Mouse (Mus musculus) CD4-positive, CD25-positive, alpha-beta regulatory T cell, adult 2 months (primary cell): Measurements from ENCODE around the gene Adgrb3.
"Not testable (repeated sequence)": the region's sequence is repeated elsewhere in the genome, so short reads cannot be mapped to it uniquely, and the experiment has no call there.

Experiments
- DNase-seq: peaks from one replicate; pipeline ENCODE4 v3.0.0-alpha.2; 2012; ENCODE audit warnings: low read depth, low spot score

Gene Adgrb3

DNA sequence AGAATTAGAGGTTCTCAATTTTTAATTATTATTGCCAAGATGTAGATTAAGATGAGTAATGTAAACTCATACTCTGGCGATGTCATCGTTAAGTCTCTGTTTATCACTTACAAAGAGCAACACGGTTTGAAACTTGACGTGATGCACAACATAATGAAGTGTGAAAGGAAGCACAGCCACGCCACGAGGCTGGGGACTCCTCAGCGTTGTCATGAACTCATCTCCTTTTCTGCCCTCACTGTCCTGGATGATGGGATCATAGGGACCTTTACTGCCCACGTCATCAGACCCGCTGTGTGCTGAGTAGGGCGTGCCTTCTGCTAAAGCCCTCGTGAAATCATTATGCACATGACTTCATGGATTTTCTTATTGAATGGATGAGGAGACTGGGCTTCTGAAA lies 714.0 kb downstream of the Adgrb3 start:
- DNase-seq: no peak

DNA sequence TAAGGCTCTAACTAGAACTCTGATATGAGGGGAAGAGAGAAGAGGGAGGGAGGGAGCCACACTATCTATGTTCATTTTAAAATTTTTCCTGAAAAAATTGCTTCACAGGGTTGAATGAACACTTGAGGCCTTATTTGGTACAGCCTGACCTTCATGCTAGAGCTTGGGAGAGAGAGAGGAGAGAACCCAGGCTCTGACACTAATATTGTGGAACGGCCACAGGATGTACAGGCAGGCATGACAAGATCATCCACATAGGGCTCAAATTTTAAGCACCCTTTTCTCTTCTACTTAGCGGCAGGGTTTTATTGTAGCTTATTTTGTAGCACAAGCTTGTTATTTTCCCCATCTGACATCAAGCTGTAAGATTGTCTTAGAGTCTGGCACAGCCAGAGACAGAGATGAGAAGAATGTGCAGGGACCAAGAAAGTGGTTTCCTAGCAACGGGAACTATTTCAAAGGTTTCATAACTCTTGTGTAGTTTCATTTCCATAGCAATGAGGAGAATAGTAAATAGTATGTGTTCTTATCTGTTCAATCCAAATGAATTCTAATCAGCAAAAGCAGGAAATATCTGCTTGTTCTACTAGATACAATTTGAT lies 721.9 kb downstream of the Adgrb3 start:
- no peak for DNase-seq

DNA sequence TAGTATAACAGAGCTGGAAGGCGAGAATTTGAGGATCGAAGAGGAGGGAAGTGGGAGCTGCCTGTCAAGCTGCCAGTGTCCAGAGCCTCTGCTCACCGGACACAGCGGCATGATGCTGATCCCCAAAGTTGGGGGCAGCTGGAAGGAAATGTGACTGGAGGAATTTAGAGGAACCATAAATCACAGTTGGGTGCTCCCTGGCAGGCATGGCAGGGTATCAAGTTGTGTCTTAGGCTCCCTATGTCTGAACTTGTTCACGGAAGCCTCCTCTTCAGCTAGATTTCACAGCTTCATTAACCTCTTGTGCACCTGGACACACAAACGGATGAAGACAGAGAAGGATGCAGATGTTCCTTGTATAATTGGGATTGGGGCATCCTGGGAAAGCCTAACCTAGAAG lies 722.8 kb downstream of the Adgrb3 start:
- no peak for DNase-seq

DNA sequence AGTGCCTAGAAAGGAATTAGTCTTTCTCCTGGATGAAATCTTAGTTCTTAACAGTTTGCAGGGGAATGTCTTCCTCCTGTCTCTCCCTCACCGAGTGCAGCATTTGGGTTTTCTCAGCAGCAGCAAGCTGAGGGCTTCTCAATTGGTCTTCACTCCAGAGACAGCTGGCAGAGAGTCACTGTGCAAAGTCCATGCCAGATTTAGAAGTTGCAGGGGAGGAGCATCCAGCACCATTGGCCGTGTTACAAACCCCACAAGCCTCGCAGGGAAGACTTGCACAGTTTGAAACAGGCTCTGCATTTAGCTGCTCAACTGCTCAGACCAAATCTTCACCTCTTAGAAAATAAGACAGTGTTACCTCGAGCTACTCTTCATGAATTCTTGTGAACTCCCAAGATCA lies 724.1 kb downstream of the Adgrb3 start:
- DNase-seq: no peak

DNA sequence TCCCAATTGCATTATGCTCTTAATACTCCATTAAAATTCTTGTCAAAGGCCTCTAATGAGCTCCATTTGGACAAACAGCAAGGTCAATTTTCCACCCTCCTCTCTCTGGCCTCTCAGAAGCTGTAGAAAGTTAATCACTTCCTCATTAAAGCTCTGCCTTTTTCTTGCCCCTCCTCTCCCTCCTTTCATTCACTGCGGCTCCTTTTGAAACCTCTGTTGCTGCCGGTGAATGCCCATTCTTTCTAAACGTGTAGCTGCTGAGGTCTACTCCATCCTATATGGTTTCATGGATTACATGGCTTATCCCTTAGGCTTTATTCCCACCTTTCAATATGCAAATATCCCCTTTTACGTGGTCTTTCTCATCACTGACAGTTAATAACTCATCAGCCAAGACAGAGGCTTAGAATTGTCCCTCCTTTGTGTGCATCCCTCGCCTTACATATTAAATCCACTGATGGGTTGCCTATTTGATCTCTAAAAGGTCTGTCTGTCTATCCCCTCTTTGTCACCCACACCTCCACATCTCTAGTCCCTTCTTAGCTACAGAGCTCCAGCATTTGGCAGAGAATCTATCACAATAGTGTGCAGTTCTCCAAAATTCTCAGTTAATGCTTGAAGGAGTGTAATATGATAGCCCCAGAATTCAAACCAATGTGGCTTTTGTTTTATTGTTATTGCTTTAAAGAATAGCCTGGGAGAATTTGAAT lies 741.3 kb downstream of the Adgrb3 start:
- no peak for DNase-seq

DNA sequence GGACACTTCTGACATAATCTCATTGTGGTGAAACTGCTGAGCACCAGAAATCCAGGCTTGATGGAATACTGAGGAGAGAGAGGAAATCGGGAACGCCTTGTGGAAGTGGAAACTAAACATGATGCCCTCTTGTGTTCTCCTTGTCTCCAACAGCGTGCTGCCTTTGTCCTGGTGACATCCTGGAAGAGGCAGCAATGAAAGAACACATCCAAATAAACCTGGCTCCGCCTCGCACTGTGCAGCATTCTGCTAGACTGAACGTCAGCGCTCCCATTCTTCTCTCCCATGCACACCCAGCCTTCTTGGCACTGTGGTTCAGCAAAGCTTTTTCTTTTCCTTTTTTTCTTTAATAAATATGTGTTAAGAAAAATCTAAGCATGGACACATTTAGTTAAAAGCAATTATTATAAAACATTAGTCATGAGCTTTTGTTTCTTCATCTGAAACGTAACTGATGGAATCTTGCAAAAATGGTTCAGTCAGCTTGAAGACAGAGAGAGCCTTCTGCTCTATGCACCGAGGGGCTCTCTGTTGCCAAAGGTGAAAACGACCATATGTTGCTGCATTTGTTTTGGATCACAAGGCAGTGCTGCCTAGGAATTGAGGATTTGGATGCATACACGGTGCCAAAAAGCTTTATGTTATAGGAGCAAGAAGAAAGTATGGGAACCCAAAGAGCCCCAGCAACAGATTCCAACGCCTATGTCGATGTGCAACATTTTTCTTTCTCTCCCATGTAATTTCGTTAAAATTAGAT lies 743.7 kb downstream of the Adgrb3 start:
- no peak for DNase-seq

DNA sequence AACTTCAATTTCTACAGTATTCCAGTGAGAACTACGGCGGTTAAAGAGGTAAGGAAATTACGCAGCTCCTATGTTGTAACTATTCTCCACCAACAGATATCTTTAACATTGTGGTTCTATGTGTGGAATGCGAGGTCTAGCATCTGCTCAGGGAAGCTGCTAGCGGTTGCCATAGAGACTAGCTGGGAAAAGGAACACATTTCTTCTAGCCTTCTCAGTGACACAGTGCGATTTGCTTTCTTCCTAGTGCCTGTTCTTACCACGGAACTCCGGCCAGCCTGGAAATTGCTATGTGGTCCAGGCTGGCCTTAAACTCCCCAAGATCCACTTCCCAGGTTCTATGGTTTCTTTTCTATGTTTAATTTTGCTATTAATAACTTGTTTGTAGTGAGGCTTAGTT lies 747.1 kb downstream of the Adgrb3 start:
- no peak for DNase-seq

DNA sequence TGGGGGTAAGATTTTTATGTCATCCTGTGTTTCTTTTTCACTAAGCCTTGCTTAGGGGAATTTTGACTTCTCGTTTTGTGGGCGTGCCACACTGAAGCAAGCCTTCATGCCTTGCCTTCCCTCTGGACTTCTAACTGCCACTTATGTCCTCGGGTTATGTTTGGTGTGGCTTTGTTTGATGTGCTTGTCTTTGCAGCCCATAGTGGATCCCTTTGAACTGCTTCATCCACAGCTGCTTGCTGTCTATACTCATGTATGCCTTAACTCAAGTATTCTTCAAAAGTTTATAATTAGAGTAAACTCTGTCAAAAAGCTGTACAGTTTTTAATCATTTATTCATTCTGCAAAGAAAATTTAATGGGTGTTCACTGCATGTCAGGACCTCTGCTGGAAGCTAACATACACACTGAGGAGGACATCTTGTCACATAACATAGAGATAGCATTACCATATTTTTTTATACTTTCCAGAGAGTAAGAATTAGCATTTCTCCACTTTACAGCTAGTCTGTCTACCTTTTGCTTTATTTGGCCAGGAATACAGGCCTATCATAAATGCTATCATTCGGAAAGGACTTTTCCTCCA lies 748.1 kb downstream of the Adgrb3 start:
- no peak for DNase-seq

DNA sequence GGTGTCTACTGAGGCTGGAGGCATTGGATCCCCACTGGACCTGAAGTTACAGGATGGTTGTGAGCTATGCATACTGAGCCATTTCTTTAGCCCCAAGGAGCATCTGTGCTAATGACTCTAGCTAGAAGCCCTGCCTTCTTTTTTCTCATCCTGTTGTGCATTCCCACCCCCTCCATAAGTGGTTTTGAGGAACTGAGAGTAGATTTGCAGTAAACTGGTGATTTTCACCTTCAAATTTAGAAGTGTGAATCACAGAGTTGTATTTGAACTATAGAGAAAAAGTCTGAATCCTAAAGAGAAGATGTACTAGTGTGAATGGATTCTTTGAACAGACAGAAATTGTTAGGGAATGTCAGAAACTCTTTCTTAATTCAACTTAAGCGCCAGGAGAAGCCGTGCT lies 750.1 kb downstream of the Adgrb3 start:
- DNase-seq: no peak

DNA sequence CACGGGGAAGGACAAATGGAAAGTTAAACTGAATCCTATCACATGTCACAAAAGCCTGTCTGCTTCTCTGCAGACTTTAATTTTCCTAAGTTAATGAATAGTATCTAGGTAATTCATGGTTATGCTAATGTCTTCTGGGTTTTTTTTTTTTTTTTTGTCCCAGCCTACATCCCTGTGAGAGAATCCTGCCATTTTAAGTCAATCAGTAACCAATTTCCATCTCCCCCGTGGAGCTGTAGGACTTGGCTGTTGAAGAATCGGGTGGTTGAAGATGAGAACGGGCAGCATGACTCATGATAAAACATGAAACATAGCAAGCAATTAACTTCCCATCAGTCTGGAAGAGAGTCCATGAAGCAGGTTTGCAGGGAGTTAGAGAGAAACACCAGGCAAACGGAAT lies 753.6 kb downstream of the Adgrb3 start:
- no peak for DNase-seq

DNA sequence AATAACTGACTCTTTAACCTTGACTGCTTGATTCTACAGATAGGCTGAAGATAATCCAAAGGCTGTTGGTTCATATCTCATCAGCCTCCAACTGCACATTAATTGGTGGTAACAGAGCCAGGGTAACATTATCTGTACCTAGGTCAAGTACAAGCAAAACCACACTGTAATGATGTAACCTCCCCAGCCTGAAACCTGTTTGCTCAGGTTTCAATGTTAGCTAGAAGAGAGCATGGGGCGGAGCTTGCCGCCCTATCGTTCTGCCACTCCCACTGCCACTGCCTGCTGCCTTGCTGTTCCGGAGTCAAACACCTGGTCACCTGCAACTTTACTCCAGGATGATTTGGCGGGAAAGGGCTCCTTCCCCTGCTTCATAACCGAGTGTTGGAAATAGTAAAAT lies 765.5 kb downstream of the Adgrb3 start:
- no peak for DNase-seq

DNA sequence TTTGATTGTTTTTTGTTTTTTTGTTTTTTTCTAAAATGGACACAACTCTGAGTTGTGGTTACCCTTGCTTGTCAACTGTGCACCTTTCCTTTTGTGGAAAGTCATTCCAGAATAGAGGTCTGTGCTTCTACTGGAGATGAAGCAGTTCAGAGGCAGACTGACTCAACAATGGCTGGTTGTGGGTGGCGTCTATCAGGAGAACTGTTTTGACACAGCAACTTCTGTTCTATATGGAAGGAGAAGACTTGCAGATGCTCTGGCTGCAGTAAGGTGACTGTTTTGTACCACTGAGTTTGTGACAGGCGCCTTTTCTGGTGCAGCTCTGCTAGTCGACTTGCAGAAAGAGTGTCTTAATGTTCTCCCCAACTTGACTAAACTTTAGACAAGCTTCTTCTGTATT lies 768.6 kb downstream of the Adgrb3 start:
- DNase-seq: no peak

DNA sequence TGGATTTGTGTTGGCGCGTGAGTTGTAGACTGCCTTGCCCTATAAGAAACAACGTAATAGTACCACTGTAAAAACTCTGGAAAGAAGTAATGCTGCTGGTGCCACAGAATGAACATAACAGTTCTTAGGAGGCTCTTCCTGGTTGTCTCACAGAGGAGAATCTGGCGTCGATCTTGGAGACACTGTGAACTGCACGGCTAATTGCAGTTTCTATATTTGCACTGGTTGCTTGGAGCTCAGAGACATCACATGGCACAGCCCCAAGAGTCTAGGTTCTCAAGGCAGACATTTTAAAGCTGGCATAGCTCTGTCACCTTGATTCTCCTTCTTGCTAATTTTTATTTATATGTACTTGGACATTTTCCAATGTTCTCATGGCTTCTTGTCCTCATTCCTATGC lies 769.3 kb downstream of the Adgrb3 start:
- DNase-seq: no peak

DNA sequence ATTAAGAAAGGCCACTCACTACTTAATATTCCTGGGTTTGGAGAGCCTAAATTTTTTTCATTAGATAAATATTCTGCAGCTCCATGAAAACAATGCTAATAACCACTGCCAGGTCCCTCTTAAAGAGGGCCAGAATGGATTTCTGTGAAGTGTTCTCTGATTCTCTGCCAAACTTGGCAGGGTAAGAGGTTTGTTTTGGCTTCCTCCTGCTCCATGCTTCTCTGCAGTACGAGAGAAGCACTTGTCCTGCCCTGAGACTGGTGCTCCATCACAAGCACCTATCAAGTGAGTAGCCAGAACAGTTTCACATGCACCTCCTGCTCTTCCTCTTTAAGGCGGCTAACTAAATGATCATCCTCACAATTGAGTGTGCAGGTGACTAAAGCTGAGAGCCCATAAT lies 771.9 kb downstream of the Adgrb3 start:
- no peak for DNase-seq

DNA sequence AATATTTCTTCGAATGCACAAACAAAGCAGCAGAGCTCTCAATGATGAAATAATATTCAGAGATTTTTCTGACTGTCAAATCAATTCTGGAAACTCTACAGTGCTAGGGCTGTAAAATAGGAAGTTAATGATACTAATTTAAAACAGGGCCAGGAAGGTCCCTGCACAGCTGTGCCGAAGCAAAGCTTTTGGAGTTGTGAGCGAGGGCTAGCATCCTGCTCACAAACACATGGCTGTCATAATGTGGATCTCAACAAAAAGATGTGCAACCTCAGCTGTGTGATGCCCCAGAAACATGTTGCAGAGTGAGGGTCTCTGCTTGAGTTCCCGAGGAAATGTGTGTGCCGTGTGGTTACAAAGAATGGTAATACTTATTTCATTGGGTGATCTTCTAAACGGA lies 772.3 kb downstream of the Adgrb3 start:
- no peak for DNase-seq

DNA sequence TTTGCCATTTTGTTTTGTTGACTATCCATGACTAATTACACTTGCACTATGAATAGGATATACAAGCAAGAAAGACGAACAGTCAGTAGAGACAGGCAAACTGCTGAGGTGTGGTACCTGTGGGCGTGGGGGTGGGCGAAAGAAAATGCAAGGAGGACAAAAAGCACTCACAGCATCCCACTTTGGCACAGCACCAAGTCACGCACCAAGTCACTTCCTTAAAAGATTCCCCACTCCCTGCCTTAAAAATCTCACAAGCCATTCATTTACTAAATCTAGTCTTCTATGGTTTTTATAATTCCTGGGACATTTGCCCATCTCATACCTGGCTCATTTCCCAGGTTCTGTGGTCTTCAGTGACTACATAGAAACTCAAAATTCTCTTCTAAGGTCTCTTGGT lies 787.4 kb downstream of the Adgrb3 start:
- DNase-seq: no peak

DNA sequence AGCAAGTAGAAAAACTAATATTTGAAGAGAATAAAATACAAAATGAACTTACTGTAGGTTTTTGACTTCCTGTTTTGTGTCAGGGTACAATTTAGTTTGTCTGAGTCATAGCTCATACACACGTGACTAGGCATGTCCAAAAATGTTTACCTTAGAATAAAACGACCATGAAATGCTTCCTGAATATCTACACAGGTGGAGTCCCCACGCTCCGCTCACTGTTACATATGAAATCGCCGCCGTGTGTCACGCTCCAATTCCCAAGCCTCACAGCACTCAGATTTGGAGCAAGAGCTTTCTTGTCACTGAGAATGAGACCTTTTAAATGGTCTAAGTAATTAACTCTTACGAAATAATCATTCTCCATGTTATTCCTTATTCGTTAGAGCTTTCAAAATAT lies 795.3 kb downstream of the Adgrb3 start:
- no peak for DNase-seq

DNA sequence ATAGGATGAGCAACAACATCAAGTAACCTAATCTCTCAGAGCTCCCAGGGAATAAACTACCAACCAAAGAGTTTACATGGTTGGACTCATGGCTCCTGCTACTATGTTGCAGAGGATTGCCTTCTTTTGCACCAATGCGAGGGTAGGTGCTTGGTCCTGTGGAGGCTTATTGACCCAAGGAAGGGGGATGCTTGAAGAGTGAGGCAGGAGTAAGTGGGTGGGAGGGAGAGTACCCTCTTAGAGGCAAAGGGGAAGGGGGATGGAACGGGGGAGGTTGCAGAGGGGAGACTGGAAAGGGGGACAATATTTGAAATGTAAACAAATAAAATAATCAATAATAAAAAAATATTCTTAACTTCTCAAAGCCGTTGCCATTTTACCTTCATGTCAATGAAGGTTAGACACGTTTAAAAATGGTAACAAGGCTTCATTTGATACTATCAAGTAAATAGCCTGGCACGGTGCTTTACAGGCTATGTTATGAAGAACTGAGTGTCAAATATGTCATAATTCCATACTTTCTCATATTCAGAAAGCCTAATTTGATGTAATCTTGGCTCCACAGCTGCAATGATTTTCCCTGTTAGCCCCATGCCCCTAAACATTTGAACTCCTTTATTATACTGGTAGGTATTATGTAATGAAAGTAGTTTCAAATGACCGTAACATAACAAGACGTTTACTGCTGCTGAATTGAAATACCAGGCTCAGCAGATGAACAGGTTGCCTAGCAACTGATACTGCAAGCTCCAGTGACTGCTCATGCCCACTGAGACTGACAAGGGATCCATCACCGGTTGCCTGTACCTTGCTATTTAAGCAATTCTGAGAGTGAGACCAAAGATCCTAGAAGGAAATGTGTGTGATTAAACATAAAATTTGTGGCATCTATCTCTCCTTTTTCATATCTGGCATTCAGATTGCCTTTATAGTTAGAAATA lies 796.1 kb downstream of the Adgrb3 start:
- DNase-seq: no peak

DNA sequence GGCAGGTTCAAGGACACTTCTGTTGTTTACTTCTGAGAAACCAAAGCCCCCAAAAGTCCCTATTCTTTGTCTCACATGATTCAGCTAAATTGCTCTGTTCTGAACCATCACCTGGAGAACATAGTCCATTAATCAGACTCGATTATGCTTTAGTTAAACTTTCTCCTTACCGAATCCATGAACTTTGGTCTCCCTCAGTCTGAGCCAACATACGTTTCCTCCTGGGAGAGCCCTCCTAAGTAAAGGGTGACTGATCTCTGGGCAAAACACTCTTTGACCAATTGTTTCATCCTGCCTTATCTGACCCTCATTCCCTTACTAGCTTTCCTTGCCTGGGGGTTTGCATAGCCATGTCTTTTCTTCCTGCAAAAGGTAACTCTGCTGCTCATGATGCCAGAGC lies 806.4 kb downstream of the Adgrb3 start:
- DNase-seq: no peak

DNA sequence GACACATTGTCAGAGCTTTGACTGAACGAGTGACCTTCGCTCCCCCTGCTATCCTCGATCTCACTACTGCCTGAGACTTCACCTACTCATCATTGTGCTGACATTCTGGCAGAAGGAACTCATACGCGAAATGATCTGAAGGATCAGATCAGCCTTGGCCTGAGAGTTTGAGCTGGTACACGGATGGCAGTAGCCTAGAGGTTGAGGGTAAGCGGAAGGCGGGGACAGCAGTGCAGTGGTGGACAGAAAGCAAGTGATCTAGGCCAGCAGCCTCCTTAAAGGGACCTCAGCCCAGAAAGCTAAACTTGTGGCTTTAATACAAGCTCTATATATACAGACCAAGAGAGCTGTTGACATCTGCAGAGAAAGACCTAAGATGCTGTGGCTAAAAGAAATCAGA lies 811.7 kb downstream of the Adgrb3 start:
- DNase-seq: not testable (repeated sequence)
